Mouse (Mus musculus) embryonic fibroblast, embryonic 13.5 days (primary cell): ENCODE results near the gene Gm17304.

ENCODE experiments used
- CTCF ChIP-seq: IDR thresholded peaks from 2 replicates; pipeline ENCODE4 v1.5.1; 2011; ENCODE audit warnings: mild to moderate bottlenecking, control low read depth, low read length, moderate library complexity, borderline replicate concordance; ENCODE audit not compliant: insufficient read depth
- POLR2A ChIP-seq: IDR thresholded peaks from 2 replicates; pipeline ENCODE4 v1.6.1; 2011; ENCODE audit warnings: low read depth, mild to moderate bottlenecking, control low read depth, low read length, moderate library complexity

- TF ChIP-seq POLR2A (no peak), CTCF (no peak)
These were observed 48.0 kb upstream of the Gm17304 start for GRCm38 (mm10) chr5:106560631-106561498.
